Mouse (Mus musculus) intestine, embryonic 14.5 days (tissue): ENCODE results near the gene Nt5c1a. TPM values are rescaled to one million over a fixed set of nuclear protein-coding genes. Genes with fewer than 3 reads are reported as not detected.

Experiments used
- ATAC-seq: fragments of 200-750 bp; cut with Nextera tagmentation; replicated peaks from 2 replicates; pipeline ENCODE4 v1.8.0; 2017; ENCODE audit warnings: low read depth, moderate number of reproducible peaks, moderate TSS enrichment, moderate library complexity; ENCODE audit not compliant: low FRiP score, low TSS enrichment
- DNase-seq: peaks from one replicate; pipeline ENCODE4 v3.0.0-alpha.2; 2018; ENCODE audit warnings: low spot score
- H3K27ac ChIP-seq: fragments of 300-500 bp; sonication (generic); 2 replicates; pipeline ENCODE4 v1.5.1; 2014; ENCODE audit warnings: low read depth, mild to moderate bottlenecking, control low read depth
- H3K27me3 ChIP-seq: fragments of 300-500 bp; sonication (generic); replicated peaks from 2 replicates; pipeline ENCODE4 v1.6.1; 2014; ENCODE audit warnings: low read length, control low read depth; ENCODE audit not compliant: control insufficient read depth, insufficient read depth
- H3K36me3 ChIP-seq: fragments of 300-500 bp; sonication (generic); 2 replicates; pipeline ENCODE4 v1.6.1; 2014; ENCODE audit warnings: low read length, control low read depth; ENCODE audit not compliant: control insufficient read depth, insufficient read depth
- H3K4me1 ChIP-seq: fragments of 300-500 bp; sonication (generic); replicated peaks from 2 replicates; pipeline ENCODE4 v1.6.1; 2014; ENCODE audit warnings: low read length, control low read depth, mixed read lengths; ENCODE audit not compliant: control insufficient read depth, insufficient read depth
- H3K4me2 ChIP-seq: fragments of 300-500 bp; sonication (generic); 2 replicates; pipeline ENCODE4 v1.6.1; 2014; ENCODE audit warnings: low read length
- H3K4me3 ChIP-seq: fragments of 300-500 bp; sonication (generic); 2 replicates; pipeline ENCODE4 v1.5.1; 2014; ENCODE audit warnings: low read depth, low read length, control low read depth, mixed read lengths
- H3K9ac ChIP-seq: fragments of 300-500 bp; sonication (generic); 2 replicates; pipeline ENCODE4 v1.6.1; 2014; ENCODE audit warnings: mild to moderate bottlenecking, low read length
- H3K9me3 ChIP-seq: fragments of 300-500 bp; sonication (generic); 2 replicates; pipeline ENCODE4 v1.6.1; 2016; ENCODE audit warnings: low read length, control low read depth; ENCODE audit not compliant: control insufficient read depth
- WGBS: fragments of 180-500 bp; shearing (Covaris S2); extraction: QIAGEN DNeasy Blood & Tissue Kit; methylation state at CpG from one replicate; pipeline ENCODE4 v1.1.7; 2014; 5-methylcytosine and 5-hydroxymethylcytosine counted together
- polyA plus RNA-seq: library from polyadenylated mRNA; unstranded; fragments of >200 nt; fragmentation: Nextera tagmentation; extraction: Ambion mirVana; gene quantifications from 2 replicates; pipeline ENCODE4 v1.2.1, GENCODE M21; 2014

Nt5c1a gene
- polyA plus RNA-seq, 1 experiment from 2014 or later = not detected

- Histone ChIP-seq H3K27ac (peak within 1 kb of the TSS; percentile 22; the same call in 1 of the 2 replicates), H3K36me3 (no peaks in the 10 kb centered on the region), H3K4me2 (peak within 1 kb of the TSS; percentile 87), H3K4me1 (peaks cover 28% of the 10 kb centered on the region), H3K9me3 (no peaks in the 10 kb centered on the region), H3K9ac (peak within 1 kb of the TSS; percentile 39), H3K4me3 (peak within 1 kb of the TSS; percentile 46), H3K27me3 (peaks cover 7% of the 10 kb centered on the region)
- ATAC-seq = peak; percentile 72
- DNase-seq = peak; percentile 74
- under 1% methylated on average over 49 of the region's 52 CpGs for WGBS
Measured at GRCm38 (mm10) chr4:123233492-123234084, 32.3 kb downstream of the Nt5c1a start, which contains the start of gene Heyl. TSS of gene Heyl (plus strand) at chr4:123233556.

GRCm38 (mm10) chr4:123235835-123236430 is 34.6 kb downstream of the Nt5c1a start:
- peaks cover 16% of the 10 kb centered on the region for H3K27me3 ChIP-seq
- H3K9me3 ChIP-seq = no peaks in the 10 kb centered on the region
- 0 out of 2 replicates have a peak overlapping the region, but pooled peaks have one; percentile 2 for H3K27ac ChIP-seq
- H3K4me3 ChIP-seq = no peak overlapping the region
- peak overlapping the region; percentile 20 for H3K4me2 ChIP-seq
- peaks cover 28% of the 10 kb centered on the region for H3K4me1 ChIP-seq
- no peak overlapping the region for H3K9ac ChIP-seq
- WGBS = 73% methylated on average over 9 of the region's 9 CpGs
- ATAC-seq (no peak), DNase-seq (no peak)
- H3K36me3 ChIP-seq = no peaks in the 10 kb centered on the region

- Histone ChIP-seq H3K27me3 (peaks cover 16% of the 10 kb centered on the region), H3K4me1 (peaks cover 28% of the 10 kb centered on the region), H3K4me3 (no peak overlapping the region), H3K9ac (no peak overlapping the region), H3K9me3 (no peaks in the 10 kb centered on the region), H3K4me2 (peak overlapping the region; percentile 27), H3K27ac (0 out of 2 replicates have a peak overlapping the region, but pooled peaks have one; percentile 2), H3K36me3 (no peaks in the 10 kb centered on the region)
- DNase-seq (no peak), ATAC-seq (no peak)
- WGBS = 78% methylated on average over 13 of the region's 13 CpGs
Measured at GRCm38 (mm10) chr4:123236431-123237031, 35.2 kb downstream of the Nt5c1a start.

DNA sequence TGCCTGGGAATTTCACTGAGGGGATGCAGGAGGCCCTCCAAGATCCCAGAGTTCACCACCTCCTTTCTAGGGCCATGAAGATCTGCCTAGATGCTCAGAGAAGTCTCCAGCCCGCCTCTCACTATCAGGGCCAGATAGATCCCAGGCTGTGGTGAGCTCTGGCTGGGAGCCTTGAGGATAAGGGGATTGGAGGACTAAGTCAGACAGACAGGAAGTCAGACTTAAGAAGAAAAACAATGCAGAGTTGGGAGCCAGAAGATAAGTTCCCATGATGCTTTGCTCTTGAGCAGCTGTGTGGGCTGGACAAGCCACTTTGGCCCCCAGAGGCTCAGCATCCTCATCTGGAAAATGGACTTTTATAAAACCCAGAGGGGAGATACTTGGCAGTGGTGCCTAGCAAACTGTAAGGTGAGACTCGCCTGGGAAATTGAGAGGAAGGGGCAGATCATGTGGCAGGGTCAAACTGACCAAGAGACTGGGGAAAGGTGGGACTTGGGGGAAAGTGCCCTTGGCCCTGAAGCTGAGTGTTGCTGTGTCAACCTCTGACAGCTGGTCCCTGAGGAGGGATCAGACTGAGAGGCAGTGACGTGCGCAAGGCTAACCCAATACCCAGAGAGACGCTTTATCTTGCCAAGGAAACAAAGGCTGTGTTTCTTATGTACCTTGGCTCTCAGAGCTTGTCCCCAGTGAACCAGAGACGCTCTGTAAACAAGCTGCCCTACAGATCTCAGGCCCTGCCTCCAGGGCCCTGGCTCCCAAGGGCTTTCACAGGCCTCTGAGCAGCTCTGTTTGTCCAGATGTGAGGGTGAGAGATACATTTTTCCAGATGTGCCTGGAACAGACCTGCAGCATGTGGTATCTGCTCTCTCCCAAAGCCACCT is 36.3 kb downstream of the Nt5c1a start:
- 0 out of 2 replicates have a peak, but pooled peaks cover 4% of the 10 kb centered on the region for H3K36me3 ChIP-seq
- 0 out of 2 replicates have a peak overlapping the region, but pooled peaks have one; percentile 2 for H3K27ac ChIP-seq
- 65% methylated on average over 6 of the region's 6 CpGs for WGBS
- H3K4me2 ChIP-seq = peak overlapping the region; percentile 27; the same call in 1 of the 2 replicates
- no peaks in the 10 kb centered on the region for H3K9me3 ChIP-seq
- no peak overlapping the region for H3K4me3 ChIP-seq
- no peak overlapping the region for H3K9ac ChIP-seq
- no peak for DNase-seq
- no peak for ATAC-seq
- H3K27me3 ChIP-seq = peaks cover 16% of the 10 kb centered on the region
- H3K4me1 ChIP-seq = peaks cover 28% of the 10 kb centered on the region

DNA sequence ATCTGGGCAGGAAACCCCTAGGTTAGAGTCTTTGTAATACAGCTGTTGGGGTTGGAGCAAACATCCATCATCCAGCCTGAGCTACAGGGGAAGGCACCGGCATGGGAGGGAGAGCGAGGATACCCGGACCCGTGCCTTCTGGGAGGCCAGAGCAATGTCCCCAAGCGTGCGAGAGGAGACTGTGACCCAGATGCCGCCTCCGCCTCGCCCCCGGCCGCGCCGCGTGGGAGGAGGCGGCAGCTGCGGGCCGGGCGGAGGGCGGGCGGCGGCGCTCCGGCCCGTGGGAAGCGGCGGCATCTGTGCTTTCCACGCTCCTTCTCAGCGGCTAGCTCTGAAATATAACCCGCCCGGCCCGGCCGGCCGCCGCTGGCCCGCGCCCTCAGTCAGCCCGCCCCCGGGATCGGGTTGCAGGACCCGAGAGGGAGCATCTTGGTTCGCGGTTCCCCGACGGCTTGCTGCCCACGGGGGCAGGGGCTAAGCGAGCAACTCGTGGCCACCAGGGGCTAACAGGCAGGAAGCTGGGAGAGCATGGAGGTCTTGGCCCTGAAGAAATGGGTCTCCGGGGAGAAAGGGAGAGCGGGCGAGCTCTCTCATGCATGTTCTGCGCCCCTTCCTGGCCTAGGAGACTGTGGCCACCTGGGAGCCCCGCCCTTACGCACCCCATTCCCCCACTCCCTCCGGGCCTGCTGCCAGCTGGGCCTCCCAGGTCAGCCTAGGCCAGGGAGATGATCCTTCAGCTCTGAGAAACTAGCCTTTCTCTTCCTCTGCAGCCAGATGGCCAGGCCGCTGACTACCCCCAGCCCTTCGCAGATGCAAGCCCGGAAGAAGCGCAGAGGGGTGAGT is 38.3 kb downstream of the Nt5c1a start:
- Histone ChIP-seq H3K36me3 (0 out of 2 replicates have a peak, but pooled peaks cover 4% of the 10 kb centered on the region), H3K4me3 (peak overlapping the region; percentile 26), H3K9me3 (no peaks in the 10 kb centered on the region), H3K4me2 (peak overlapping the region; percentile 52), H3K4me1 (peaks cover 20% of the 10 kb centered on the region; the same call in 1 of the 2 replicates), H3K27ac (peak overlapping the region; percentile 73), H3K9ac (peak overlapping the region; percentile 39), H3K27me3 (peaks cover 12% of the 10 kb centered on the region)
- 5% methylated on average over 52 of the region's 58 CpGs for WGBS
- DNase-seq (peak; percentile 70), ATAC-seq (peak; percentile 69)

GRCm38 (mm10) chr4:123246221-123246620 is 44.9 kb downstream of the Nt5c1a start:
- Histone ChIP-seq H3K9me3 (no peaks in the 10 kb centered on the region), H3K9ac (no peak overlapping the region), H3K36me3 (0 out of 2 replicates have a peak, but pooled peaks cover 4% of the 10 kb centered on the region), H3K4me1 (peaks cover 17% of the 10 kb centered on the region), H3K27ac (no peak overlapping the region), H3K4me2 (no peak overlapping the region), H3K27me3 (no peaks in the 10 kb centered on the region), H3K4me3 (no peak overlapping the region)
- DNase-seq (no peak), ATAC-seq (no peak)
- WGBS = 84% methylated on average over 7 of the region's 7 CpGs

GRCm38 (mm10) chr4:123246651-123247050 is 45.3 kb downstream of the Nt5c1a start:
- Histone ChIP-seq H3K4me2 (no peak overlapping the region), H3K4me1 (peaks cover 17% of the 10 kb centered on the region), H3K9ac (no peak overlapping the region), H3K27me3 (no peaks in the 10 kb centered on the region), H3K4me3 (no peak overlapping the region), H3K9me3 (no peaks in the 10 kb centered on the region), H3K27ac (peak overlapping the region; percentile 49; the same call in 1 of the 2 replicates), H3K36me3 (0 out of 2 replicates have a peak, but pooled peaks cover 4% of the 10 kb centered on the region)
- WGBS = 89% methylated on average over 5 of the region's 5 CpGs
- DNase-seq (no peak), ATAC-seq (no peak)
